In genomic region chr10:26077671-26078481, GRCm38 (mm10) we compare ENCODE assay signal across 8 mouse cellular contexts. TPM values are rescaled to one million over a fixed set of nuclear protein-coding genes. Genes with fewer than 3 reads are reported as not detected.
A peak's percentile ranks its signal among the peaks of the same experiment; 100 is the strongest.
DNase-seq lines count a peak whose midpoint lies in the region; ATAC-seq and TF ChIP-seq lines count a peak whose summit lies in the region.
"Had no signal": no experiment of that assay in that cellular context is flagged by ENCODE, and none has a peak within 500 bp of the region (broad histone marks: within the 10 kb centered on the region; RNA-seq: fewer than 3 reads in every experiment).

TSS of gene Gm9767 (plus strand) at chr10:26078255.

- TF ChIP-seq CTCF in lung, embryonic 14.5 days (IDR thresholded peaks at IDR 0.05; ENCODE audit: low read depth) = no peak
- TF ChIP-seq CTCF in cortical plate, adult 2 months (IDR thresholded peaks at IDR 0.05; ENCODE audit: extremely low read depth, insufficient read depth, low read length) = no peak

- no peak for TF ChIP-seq POLR2A in cortical plate, adult 2 months (IDR thresholded peaks at IDR 0.05; ENCODE audit: extremely low read depth, insufficient read depth, low read length)

- H3K27me3 ChIP-seq in lung, embryonic 14.5 days (ENCODE audit: insufficient read depth, low read length) = peaks cover 19% of the 10 kb centered on the region
- H3K27me3 ChIP-seq in limb, embryonic 10.5 days (ENCODE audit: low read depth, poor library complexity, severe bottlenecking) = peaks cover 39% of the 10 kb centered on the region
- H3K27me3 ChIP-seq in neural tube, embryonic 11.5 days (ENCODE audit: control insufficient read depth, insufficient read depth, low read length) = no peaks in the 10 kb centered on the region

- 3% methylated on average over 52 of the region's 52 CpGs for WGBS in lung, embryonic 14.5 days
- WGBS in limb, embryonic 10.5 days = 3% methylated on average over 52 of the region's 52 CpGs
- WGBS in neural tube, embryonic 11.5 days = 1% methylated on average over 52 of the region's 52 CpGs

- DNase-seq in lung, embryonic 14.5 days = peak; percentile 40
- DNase-seq in lung, postnatal 25 days (ENCODE audit: low spot score) = no peak
- peak; percentile 34 to 55 for DNase-seq in frontal cortex, postnatal 36 days (ENCODE audit: low spot score in 2 of 2)
- DNase-seq in limb, embryonic 10.5 days (ENCODE audit: low spot score) = peak; percentile 61
- peak; percentile 60 for DNase-seq in neural tube, embryonic 11.5 days (ENCODE audit: low spot score)

- H3K4me1 ChIP-seq in lung, embryonic 14.5 days (ENCODE audit: insufficient read depth) = no peaks in the 10 kb centered on the region
- no peaks in the 10 kb centered on the region; the same call in 1 of the 2 replicates for H3K4me1 ChIP-seq in cortical plate, adult 2 months (ENCODE audit: control insufficient read depth, insufficient read depth, low read length)
- H3K4me1 ChIP-seq in limb, embryonic 10.5 days = peaks cover 9% of the 10 kb centered on the region
- H3K4me1 ChIP-seq in neural tube, embryonic 11.5 days (ENCODE audit: control insufficient read depth, insufficient read depth, low read length) = no peaks in the 10 kb centered on the region

- no peaks in the 10 kb centered on the region for H3K36me3 ChIP-seq in lung, embryonic 14.5 days (ENCODE audit: insufficient read depth)
- no peaks in the 10 kb centered on the region for H3K36me3 ChIP-seq in limb, embryonic 10.5 days
- no peaks in the 10 kb centered on the region for H3K36me3 ChIP-seq in neural tube, embryonic 11.5 days (ENCODE audit: control insufficient read depth, insufficient read depth, low read length)

- peak within 1 kb of the TSS; percentile 63 for H3K4me3 ChIP-seq in lung, embryonic 14.5 days (ENCODE audit: low read depth, low read length)
- H3K4me3 ChIP-seq in cortical plate, adult 2 months (ENCODE audit: insufficient read depth, low read length) = peak within 1 kb of the TSS; percentile 53
- peak within 1 kb of the TSS; percentile 59 for H3K4me3 ChIP-seq in limb, embryonic 10.5 days
- peak within 1 kb of the TSS; percentile 73 for H3K4me3 ChIP-seq in neural tube, embryonic 11.5 days (ENCODE audit: low read depth, low read length)

- ATAC-seq in lung, embryonic 14.5 days (ENCODE audit: insufficient read depth) = peak; percentile 73
- peak; percentile 73 for ATAC-seq in neural tube, embryonic 11.5 days (ENCODE audit: insufficient read depth, low FRiP score, low TSS enrichment)
- ATAC-seq in megakaryocyte-erythroid progenitor cell, adult 5-6 weeks (replicated peaks; ENCODE audit: low FRiP score, low TSS enrichment, poor library complexity, severe bottlenecking) = no peak

- peak within 1 kb of the TSS; percentile 59 for H3K9ac ChIP-seq in lung, embryonic 14.5 days
- peak within 1 kb of the TSS; percentile 86 for H3K9ac ChIP-seq in neural tube, embryonic 11.5 days (ENCODE audit: low read length)

- peak within 1 kb of the TSS; percentile 91 for H3K4me2 ChIP-seq in lung, embryonic 14.5 days
- H3K4me2 ChIP-seq in neural tube, embryonic 11.5 days (ENCODE audit: low read depth) = peak within 1 kb of the TSS; percentile 94

- H3K9me3 ChIP-seq in lung, embryonic 14.5 days (ENCODE audit: low read depth, low read length) = no peaks in the 10 kb centered on the region
- H3K9me3 ChIP-seq in limb, embryonic 10.5 days (replicated peaks) = no peaks in the 10 kb centered on the region
- no peaks in the 10 kb centered on the region for H3K9me3 ChIP-seq in neural tube, embryonic 11.5 days (ENCODE audit: control insufficient read depth, low read length)

- no peak within 1 kb of the TSS for H3K27ac ChIP-seq in lung, embryonic 14.5 days (ENCODE audit: low read depth)
- H3K27ac ChIP-seq in cortical plate, adult 2 months (ENCODE audit: insufficient read depth, low read length) = peak within 1 kb of the TSS; percentile 79; the same call in 1 of the 2 replicates
- H3K27ac ChIP-seq in limb, embryonic 10.5 days = peak within 1 kb of the TSS; percentile 74
- no peak within 1 kb of the TSS for H3K27ac ChIP-seq in neural tube, embryonic 11.5 days (ENCODE audit: low read depth, low read length)

RNA-seq across cellular contexts. Expression of gene Gm9767, which starts in this region (rescaled TPM):
- polyA plus RNA-seq in lung, embryonic 14.5 days (2014; fragmentation: Nextera tagmentation; extraction: Ambion mirVana) = not detected in 2 replicates
- polyA plus RNA-seq in cortical plate, adult 2 months (2012; rRNA removed) = 0.33 and 0.51 TPM in 2 replicates
- 0.21 TPM in 1 of 2 replicates, not detected in the other for polyA plus RNA-seq in limb, embryonic 10.5 days (2016; fragmentation: Nextera tagmentation; extraction: Ambion mirVana)
- polyA plus RNA-seq in neural tube, embryonic 11.5 days (2014; fragmentation: Nextera tagmentation; extraction: Ambion mirVana) = 0.49 and 0.91 TPM in 2 replicates
- not detected in 2 replicates for total RNA-seq in megakaryocyte-erythroid progenitor cell, adult 5-6 weeks (2014; fragmentation: Nextera tagmentation)
- not detected in 2 replicates for total RNA-seq in megakaryocyte-erythroid progenitor cell, adult 5-6 weeks (2017)
- total RNA-seq: common myeloid progenitor, adult 5-6 weeks had no signal

Comparison
In these comparisons a context has a peak if more than half of its experiments do, and no peak if none do; other contexts are left out.
1. Peak in DNase-seq, ATAC-seq, H3K4me3 ChIP-seq, H3K9ac ChIP-seq and H3K4me2 ChIP-seq in lung, embryonic 14.5 days; RNA of the gene not detected or under 1 TPM.
2. Peak in DNase-seq, H3K4me3 ChIP-seq and H3K27ac ChIP-seq in limb, embryonic 10.5 days; RNA of the gene not detected or under 1 TPM.
3. Peak in DNase-seq, ATAC-seq, H3K4me3 ChIP-seq, H3K9ac ChIP-seq and H3K4me2 ChIP-seq in neural tube, embryonic 11.5 days; RNA of the gene not detected or under 1 TPM.